Mouse (Mus musculus) ovary, postnatal 10 days (tissue): ENCODE data around the gene Tex9.
"Not testable (repeated sequence)": the region's sequence is repeated elsewhere in the genome, so short reads cannot be mapped to it uniquely, and the experiment has no call there.

Experiments used
- DNase-seq: peaks from one replicate; pipeline ENCODE4 v3.0.0; 2022; ENCODE audit warnings: low spot score

Tex9 gene

DNA sequence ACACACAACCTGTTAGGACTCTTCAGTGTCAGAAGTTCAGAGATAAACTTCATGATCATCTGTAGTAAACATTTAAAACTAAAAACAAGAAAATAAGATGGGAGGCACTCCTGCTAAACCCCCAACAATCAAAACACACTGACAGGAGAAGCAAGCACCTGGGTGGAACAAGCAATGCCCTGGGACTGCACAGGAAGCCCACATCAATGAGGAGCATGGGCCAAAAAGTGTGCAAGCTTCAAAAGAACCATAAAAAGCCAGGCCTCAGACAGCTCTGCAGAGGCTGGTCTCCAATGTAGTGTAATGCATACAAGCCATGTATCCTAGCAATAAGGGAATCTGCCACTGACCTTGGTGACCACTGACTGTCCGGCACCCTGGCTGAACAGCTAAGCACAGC, 12.7 kb downstream of the Tex9 start:
- no peak for DNase-seq

- DNase-seq = no peak
Observed at GRCm38 (mm10) chr9:72477306-72477705, 14.7 kb downstream of the Tex9 start.

- DNase-seq = no peak
Observed at GRCm38 (mm10) chr9:72475511-72475910, 16.5 kb downstream of the Tex9 start.

DNA sequence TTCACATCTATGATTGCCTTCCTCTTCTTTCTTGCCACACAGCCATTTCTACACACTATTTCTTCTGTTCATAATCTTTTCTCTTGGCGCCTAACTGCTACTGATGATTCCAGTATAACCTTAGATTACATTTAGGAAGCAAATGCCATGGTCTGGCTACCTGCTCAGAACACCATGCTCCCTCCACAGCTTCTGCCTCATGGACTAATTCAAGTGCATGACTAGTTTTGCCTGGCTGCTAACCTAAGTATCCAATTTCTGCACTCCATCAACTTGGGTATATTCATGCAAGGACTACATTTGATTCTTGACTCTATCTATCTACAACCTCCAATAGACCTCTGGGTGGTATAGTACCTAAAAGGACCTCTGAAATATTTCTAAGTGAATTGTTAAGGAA, 22.2 kb downstream of the Tex9 start:
- DNase-seq = no peak

GRCm38 (mm10) chr9:72468616-72469015, 23.4 kb downstream of the Tex9 start:
- no peak for DNase-seq

GRCm38 (mm10) chr9:72467551-72468407, 24.2 kb downstream of the Tex9 start:
- no peak for DNase-seq

GRCm38 (mm10) chr9:72465754-72466181, 26.2 kb downstream of the Tex9 start:
- DNase-seq = no peak

DNA sequence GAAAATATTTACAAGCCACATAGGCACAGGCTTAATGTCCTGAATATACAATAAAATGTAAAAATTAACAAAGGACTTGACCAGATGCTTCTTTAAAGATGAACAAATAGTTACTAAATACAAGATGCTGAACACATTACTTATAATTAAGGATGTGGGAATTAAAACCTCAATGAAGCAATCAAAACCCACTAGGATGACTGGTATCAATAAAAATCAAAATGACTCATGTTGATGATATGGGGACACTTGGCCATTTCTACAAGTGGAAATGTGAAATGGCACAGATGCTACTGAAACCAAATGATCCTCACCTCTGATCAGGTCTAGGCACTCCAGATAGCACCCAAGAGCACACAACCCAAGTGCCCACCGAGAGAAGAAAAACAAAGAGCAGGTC, 27.2 kb downstream of the Tex9 start:
- DNase-seq = no peak

DNA sequence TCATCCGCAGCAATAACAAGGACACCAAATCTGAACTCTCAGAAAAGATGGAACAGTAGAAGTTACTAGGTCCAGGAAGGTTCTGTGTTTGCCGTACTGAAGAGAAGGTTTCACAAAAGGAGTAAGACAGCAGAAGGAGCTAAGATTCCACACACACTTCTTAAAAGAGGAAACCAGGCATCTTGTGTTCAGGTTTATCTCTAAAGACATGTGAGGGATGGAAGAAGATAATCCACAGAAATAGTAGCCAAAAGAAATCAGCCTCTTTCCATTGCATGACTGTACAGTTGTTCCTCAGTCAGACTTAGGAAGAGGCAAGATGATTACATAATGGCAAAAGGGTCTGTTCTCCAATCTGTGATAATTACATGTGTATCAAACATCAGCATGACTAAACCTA, 29.6 kb downstream of the Tex9 start:
- no peak for DNase-seq

DNA sequence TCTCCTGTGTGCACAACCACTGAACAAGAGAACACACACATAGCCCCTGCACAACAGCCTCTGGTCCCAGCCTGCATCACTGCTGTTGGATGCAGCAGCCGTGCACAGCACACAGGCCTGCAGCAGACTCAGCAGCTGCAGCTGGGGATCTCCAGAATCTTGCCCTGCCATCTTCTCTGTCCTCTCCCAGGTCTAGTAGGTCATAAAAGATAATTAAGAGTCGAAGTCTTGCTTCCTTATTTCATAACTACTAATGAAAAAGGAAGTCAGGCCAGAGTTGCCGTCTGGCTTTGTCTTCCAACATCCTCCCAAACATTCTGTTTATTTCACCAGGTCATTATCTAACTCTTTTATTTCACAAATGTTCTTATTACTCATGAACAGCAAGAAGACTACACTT, 31.2 kb downstream of the Tex9 start:
- DNase-seq = no peak

DNA sequence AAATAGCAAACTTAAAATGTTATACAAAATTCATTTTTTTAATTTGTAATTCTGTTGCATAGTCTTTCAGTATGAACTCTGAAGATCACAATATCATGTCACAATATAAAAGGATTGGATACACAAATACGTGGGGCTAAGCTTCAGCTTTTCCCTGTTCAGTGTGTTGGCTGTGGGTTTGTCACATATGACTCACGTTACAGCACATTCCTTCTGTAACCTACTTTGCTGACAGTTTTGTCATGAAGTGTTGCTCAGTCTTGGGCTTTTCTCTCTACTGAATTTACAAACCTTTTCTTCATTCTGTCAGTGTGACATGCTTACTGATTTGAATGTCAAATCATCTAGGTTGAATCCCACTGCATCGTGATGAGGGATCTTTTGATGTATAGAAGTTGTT, 32.3 kb downstream of the Tex9 start:
- no peak for DNase-seq

GRCm38 (mm10) chr9:72458233-72458632, 33.8 kb downstream of the Tex9 start:
- no peak for DNase-seq

DNA sequence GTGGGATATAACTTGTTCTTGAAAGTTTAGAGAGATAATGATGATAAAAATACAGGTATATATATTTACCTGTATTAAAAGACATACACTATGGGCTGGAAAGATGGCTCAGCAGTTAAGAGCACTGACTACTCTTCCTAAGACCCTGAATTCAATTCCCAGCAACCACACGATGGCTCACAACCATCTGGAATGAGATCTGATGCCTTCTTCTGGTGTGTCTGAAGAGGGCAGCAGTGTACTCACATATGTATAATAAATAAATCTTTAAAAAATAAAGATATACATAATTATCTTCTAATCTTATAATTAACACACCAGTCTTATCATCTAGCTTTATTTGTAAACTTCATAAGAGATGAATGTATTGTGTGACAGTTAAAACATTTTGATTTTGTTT, 35.6 kb downstream of the Tex9 start:
- DNase-seq = no peak

DNA sequence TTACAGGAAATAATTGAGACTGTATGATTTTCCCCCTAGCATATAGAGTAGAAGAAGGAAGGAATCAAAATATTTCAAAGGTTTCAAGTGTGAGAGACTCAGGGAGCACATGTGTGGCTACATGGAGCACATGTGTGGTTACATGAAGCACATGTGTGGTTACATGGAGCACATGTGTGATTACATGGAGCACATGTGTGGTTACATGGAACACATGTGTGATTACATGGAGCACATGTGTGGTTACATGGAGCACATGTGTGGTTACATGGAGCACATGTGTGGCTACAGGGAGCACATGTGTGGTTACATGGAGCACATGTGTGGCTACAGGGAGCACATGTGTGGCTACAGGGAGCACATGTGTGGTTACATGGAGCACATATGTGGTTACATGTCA, 37.7 kb downstream of the Tex9 start:
- DNase-seq = not testable (repeated sequence)

DNA sequence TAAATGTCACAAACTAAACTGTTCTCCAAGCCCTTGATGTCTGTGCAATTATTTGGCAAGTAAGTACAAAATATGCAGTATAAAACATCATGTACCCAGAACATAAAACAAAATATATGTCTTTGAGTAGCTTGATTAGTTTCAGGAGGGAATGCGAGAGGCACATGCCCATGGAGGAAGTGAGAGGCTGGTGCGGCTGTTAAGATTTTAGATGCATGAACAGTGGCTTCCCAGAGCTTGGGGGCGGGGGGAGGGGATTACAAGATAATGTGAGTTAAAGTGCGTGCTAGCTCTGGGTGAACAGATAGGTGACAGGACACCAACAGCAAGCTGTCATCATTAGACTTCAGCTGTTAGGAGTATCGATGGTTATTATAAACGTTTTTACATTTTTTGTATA, 40.9 kb downstream of the Tex9 start:
- DNase-seq = no peak

- DNase-seq = no peak
Observed at GRCm38 (mm10) chr9:72450363-72450762, 41.6 kb downstream of the Tex9 start.

- no peak for DNase-seq
Observed at GRCm38 (mm10) chr9:72449841-72450240, 42.2 kb downstream of the Tex9 start.

- DNase-seq = no peak
Observed at GRCm38 (mm10) chr9:72449367-72449766, 42.6 kb downstream of the Tex9 start.

DNA sequence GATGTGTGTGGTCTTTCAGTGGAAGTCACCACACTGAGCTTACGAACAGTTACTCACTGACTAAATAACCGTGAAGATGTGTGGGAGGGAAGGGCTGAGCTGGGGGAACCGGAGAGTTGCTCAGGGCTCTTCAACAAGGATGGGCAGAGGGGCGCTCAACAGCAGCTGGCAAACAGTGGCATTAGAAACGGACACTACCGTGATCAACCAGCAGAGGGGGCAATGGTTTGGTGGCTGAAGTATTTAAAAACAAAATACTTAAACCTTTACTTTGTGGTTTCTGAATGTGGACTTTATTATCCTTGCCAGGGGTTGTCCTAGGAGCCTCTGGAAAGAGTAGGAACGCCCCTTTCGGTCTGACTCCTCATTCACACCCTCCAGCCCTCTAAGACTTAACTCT, 44.0 kb downstream of the Tex9 start:
- peak; percentile 18 for DNase-seq

- DNase-seq = no peak
Observed at GRCm38 (mm10) chr9:72441927-72442715, 49.9 kb downstream of the Tex9 start.

DNA sequence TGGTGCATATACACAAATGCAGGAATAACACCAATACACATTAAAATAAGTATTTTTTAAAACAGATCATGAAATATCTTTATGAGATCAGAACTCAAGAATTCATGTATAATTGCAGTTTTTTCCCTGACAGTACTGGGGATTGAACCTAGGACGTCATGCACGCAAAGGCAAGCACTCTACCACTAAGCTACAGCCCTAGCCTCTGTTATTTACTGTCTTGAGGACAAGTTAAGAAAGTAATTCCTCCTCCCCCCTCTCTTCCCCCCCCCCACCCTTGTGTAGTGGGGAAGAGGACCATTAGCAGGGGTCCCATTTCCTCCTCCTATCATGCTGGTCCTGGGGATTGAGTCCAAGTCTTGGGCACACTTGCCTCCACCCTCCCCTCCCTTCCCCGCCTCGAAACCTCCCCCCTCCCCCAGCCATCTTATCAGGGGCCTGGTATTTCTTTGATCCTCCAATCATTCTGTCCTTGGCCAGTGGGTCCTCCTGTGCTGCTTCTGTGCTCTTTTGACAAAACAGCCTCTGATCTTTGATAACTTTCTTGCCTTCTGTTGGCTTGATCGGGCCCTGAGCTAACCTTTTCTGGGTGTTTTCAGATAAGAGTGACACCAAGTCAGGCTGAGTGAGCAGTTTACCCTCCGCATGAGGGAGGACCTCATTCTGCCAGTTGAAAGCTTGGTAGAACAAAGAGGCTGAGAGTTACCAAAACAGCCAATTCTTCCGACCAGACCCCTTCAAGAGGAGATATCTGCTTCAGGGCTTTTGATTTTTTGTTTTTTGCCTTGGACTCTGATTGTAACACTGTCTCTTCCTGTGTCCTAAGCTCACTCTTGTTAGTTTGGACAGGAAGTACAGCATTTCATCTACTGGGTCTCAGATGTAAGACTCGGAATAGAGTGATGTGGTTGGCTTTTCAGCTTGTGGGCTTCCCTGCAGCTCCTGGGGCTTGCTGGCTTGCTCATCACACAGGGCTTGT, 50.8 kb downstream of the Tex9 start:
- no peak for DNase-seq

GRCm38 (mm10) chr9:72440358-72440757, 51.7 kb downstream of the Tex9 start:
- DNase-seq = no peak
